Comparison of ENCODE assay signal across 8 mouse cellular contexts in the genomic region with DNA sequence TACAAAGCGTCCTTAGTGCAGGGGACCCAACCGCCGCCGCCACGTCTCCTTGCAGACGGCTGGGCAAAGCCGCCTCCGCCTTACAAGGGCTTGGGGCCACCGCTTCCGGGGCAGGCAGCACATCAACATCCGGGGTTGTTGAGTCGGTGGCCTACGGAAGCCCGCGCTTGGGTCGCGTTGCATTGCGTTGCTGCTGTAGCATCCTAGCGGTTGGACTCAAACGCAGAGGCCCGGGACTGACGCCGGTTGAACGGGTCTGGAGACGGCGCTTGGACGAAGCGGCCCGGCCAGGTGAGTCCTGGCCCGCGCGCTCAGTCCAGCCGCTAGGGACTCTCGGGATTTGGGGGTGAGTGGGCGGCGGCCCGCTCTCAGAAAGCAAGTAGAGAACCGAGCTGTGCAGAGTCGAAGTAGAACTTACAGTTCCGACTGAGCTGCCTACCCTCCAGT. TPM values are rescaled to one million over a fixed set of nuclear protein-coding genes. Genes with fewer than 3 reads are reported as not detected.
DNase-seq lines count a peak whose midpoint lies in the region; ATAC-seq and TF ChIP-seq lines count a peak whose summit lies in the region.

Gene Erlec1 (minus strand): TSS at position 57 of the 447 bp plus-strand sequence.

- peak; percentile 93 for DNase-seq in ZHBTc4 (ENCODE audit: low read depth, low spot score)
- peak; percentile 92 for DNase-seq in gastrocnemius, adult 2 months
- DNase-seq in hindbrain, postnatal 0 days (ENCODE audit: low spot score): peak; percentile 95
- peak; percentile 90 to 92 for DNase-seq in left cerebral cortex, adult 2 months (ENCODE audit: extremely low spot score in 1 of 2, low spot score in 2 of 2)
- DNase-seq in right cerebral cortex, adult 2 months (ENCODE audit: low spot score in 2 of 2): peak; percentile 91 to 93
- DNase-seq in urinary bladder, postnatal 14 days (ENCODE audit: low spot score): peak; percentile 88

- peak within 1 kb of the TSS; percentile 83 for H3K9ac ChIP-seq in hindbrain, postnatal 0 days (replicated peaks; ENCODE audit: low read length)

- H3K4me3 ChIP-seq in gastrocnemius, adult 2 months: peak within 1 kb of the TSS; percentile 96
- H3K4me3 ChIP-seq in hindbrain, postnatal 0 days (ENCODE audit: low read length): peak within 1 kb of the TSS; percentile 69
- peak within 1 kb of the TSS; percentile 70 for H3K4me3 ChIP-seq in left cerebral cortex, adult 2 months

- peaks cover 3% of the 10 kb centered on the region for H3K36me3 ChIP-seq in hindbrain, postnatal 0 days (ENCODE audit: insufficient read depth, low read length)

- TF ChIP-seq CTCF in gastrocnemius, adult 2 months (IDR thresholded peaks at IDR 0.05): peak; percentile 37
- peak; percentile 55 for TF ChIP-seq CTCF in hindbrain, postnatal 0 days (IDR thresholded peaks at IDR 0.05; ENCODE audit: low read depth)
- TF ChIP-seq CTCF in left cerebral cortex, adult 2 months (IDR thresholded peaks at IDR 0.05): peak; percentile 9

- intact Hi-C loops in gastrocnemius, adult 2 months (cut with DNase I): loop anchor here (5.0 kb wide), 1 partner anchor 33 kb away; the partner anchor contains the start of gene Chac2
- intact Hi-C loops in left cerebral cortex, adult 2 months (cut with DNase I): loop anchor here (1.0 kb wide), 1 partner anchor 32 kb away; the partner anchor contains the start of gene Chac2

- H3K27me3 ChIP-seq in hindbrain, postnatal 0 days (ENCODE audit: insufficient read depth, low read length): no peaks in the 10 kb centered on the region

- peak; percentile 98 for ATAC-seq in common myeloid progenitor, adult 5-6 weeks (replicated peaks; ENCODE audit: low read depth, poor library complexity, severe bottlenecking)
- ATAC-seq in hindbrain, postnatal 0 days: peak; percentile 99
- peak; percentile 95 for ATAC-seq in megakaryocyte, adult 5-6 weeks (ENCODE audit: poor library complexity, severe bottlenecking)

- peak within 1 kb of the TSS; percentile 91 for H3K27ac ChIP-seq in gastrocnemius, adult 2 months
- H3K27ac ChIP-seq in hindbrain, postnatal 0 days: peak within 1 kb of the TSS; percentile 88
- peak within 1 kb of the TSS; percentile 93 for H3K27ac ChIP-seq in left cerebral cortex, adult 2 months

- H3K9me3 ChIP-seq in hindbrain, postnatal 0 days (ENCODE audit: low read length): peaks cover 6% of the 10 kb centered on the region

- H3K4me2 ChIP-seq in hindbrain, postnatal 0 days (ENCODE audit: low read depth, low read length): peak within 1 kb of the TSS; percentile 81

- under 1% methylated on average over 40 of the region's 40 CpGs for WGBS in hindbrain, postnatal 0 days

- 0 out of 2 replicates have a peak, but pooled peaks cover 5% of the 10 kb centered on the region for H3K4me1 ChIP-seq in hindbrain, postnatal 0 days (ENCODE audit: insufficient read depth, low read length)

RNA-seq across cellular contexts. Expression of gene Erlec1, which starts in this region (rescaled TPM):
- total RNA-seq in common myeloid progenitor, adult 5-6 weeks (2017): 41.2 and 43.9 TPM in 2 replicates
- total RNA-seq in gastrocnemius, adult 2 months (2021): 10 to 100 TPM; 25.7 to 35.3 TPM
- 11.5 and 14.1 TPM in 2 replicates for total RNA-seq in hindbrain, postnatal 0 days (2014; rRNA removed)
- 12.6 and 14.8 TPM in 2 replicates for polyA plus RNA-seq in hindbrain, postnatal 0 days (2015; fragmentation: Nextera tagmentation; extraction: Ambion mirVana)
- total RNA-seq in left cerebral cortex, adult 2 months (2021): 10 to 100 TPM; 58.6 to 59.4 TPM
- 36.9 and 37.6 TPM in 2 replicates for total RNA-seq in megakaryocyte, adult 5-6 weeks (2015)
- 19.6 and 29.1 TPM in 2 replicates for total RNA-seq in megakaryocyte, adult 5-6 weeks (2017)

Comparison
In these comparisons a context has a peak if more than half of its experiments do, and no peak if none do; other contexts are left out.
1. Peak in every context shown above with its lines: DNase-seq, ATAC-seq, H3K4me3 ChIP-seq and H3K27ac ChIP-seq.